Mouse (Mus musculus): ENCODE measurements at regions not wholly inside any gene's neighbourhood (a gene's known extent, or its start where the extent isn't known, plus 50 kb on each side); places are given as distances from the start of the nearest gene placed in this dataset.

DNA sequence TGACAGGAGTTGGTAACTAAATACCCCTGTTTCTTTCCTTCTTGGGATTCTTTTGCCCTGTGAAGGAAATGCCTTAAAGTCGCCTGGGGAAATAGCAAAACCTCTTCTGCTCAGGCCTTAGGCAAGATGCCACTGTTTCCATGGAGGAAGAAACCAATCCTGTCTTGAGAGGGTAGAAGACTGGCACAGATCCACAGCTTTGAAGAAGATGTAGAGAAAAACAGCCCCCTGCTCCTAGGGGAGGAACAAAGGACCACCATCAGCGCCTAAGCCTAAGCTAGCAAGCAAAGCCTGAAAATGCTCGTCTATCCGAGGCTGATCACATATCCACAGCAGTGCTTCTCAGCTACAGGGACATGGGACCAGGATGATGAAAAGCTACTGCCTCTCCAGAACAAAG lies 268.0 kb upstream of the Tank start:
- 67% methylated on average over 4 of the region's 4 CpGs for WGBS
- Histone ChIP-seq H3K36me3 (no peaks in the 10 kb centered on the region), H3K9me3 (replicated peaks) (no peaks in the 10 kb centered on the region), H3K4me3 (no peak overlapping the region), H3K4me1 (no peaks in the 10 kb centered on the region), H3K27ac (replicated peaks) (no peak overlapping the region), H3K27me3 (ENCODE audit: low read depth, poor library complexity, severe bottlenecking) (peaks cover 19% of the 10 kb centered on the region)
- no peak for DNase-seq (ENCODE audit: low spot score)

DNA sequence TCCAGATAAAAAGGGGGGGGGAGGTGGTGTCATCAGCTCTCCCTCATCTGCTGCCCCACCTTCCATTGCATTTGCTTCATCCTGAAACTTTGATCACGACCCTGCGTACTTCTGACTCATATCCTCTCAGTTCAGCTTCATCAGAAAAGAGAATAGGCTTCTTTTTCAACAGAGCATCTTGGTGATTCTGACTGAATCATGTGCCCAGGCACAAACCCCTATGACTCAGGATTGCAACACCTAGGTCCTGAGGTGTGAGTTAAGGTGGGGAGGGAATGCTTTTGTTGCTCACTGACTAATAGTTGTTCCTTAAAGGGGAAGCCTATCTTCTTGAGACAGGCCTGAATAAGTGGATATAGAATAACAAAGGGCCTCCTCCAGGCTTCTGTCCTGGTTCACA lies 269.2 kb upstream of the Tank start:
- DNase-seq (ENCODE audit: low spot score), result no peak
- 88% methylated on average over 2 of the region's 2 CpGs for WGBS
- Histone ChIP-seq H3K4me3 (no peak overlapping the region), H3K27me3 (ENCODE audit: low read depth, poor library complexity, severe bottlenecking) (peaks cover 8% of the 10 kb centered on the region; the same call in 1 of the 2 replicates), H3K4me1 (no peaks in the 10 kb centered on the region), H3K27ac (replicated peaks) (no peak overlapping the region), H3K36me3 (no peaks in the 10 kb centered on the region), H3K9me3 (replicated peaks) (no peaks in the 10 kb centered on the region)

GRCm38 (mm10) chr2:61297135-61297534 lies 281.2 kb upstream of the Tank start:
- DNase-seq (ENCODE audit: low spot score), result no peak
- no peak overlapping the region for H3K27ac ChIP-seq (replicated peaks)
- no peaks in the 10 kb centered on the region for H3K4me1 ChIP-seq
- no peaks in the 10 kb centered on the region for H3K36me3 ChIP-seq
- H3K9me3 ChIP-seq (replicated peaks), result no peaks in the 10 kb centered on the region
- WGBS, result 80% methylated on average over 5 of the region's 5 CpGs
- no peak overlapping the region for H3K4me3 ChIP-seq
- H3K27me3 ChIP-seq (ENCODE audit: low read depth, poor library complexity, severe bottlenecking), result no peaks in the 10 kb centered on the region

- 89% methylated on average over 6 of the region's 6 CpGs for WGBS
- no peaks in the 10 kb centered on the region for H3K4me1 ChIP-seq
Measured at GRCm38 (mm10) chr2:61296606-61297005, 281.8 kb upstream of the Tank start.

GRCm38 (mm10) chr2:61295261-61295964 lies 283.0 kb upstream of the Tank start:
- Histone ChIP-seq H3K4me3 (no peak overlapping the region), H3K4me1 (no peaks in the 10 kb centered on the region), H3K27ac (replicated peaks) (no peak overlapping the region), H3K27me3 (ENCODE audit: low read depth, poor library complexity, severe bottlenecking) (no peaks in the 10 kb centered on the region), H3K36me3 (no peaks in the 10 kb centered on the region), H3K9me3 (replicated peaks) (no peaks in the 10 kb centered on the region)
- WGBS, result 70% methylated on average over 6 of the region's 6 CpGs
- no peak for DNase-seq (ENCODE audit: low spot score)

More at GRCm38 (mm10) chr2:61296606-61297005, 281.8 kb upstream of the Tank start:
- no peaks in the 10 kb centered on the region for H3K27me3 ChIP-seq (ENCODE audit: low read depth, poor library complexity, severe bottlenecking)
- DNase-seq (ENCODE audit: low spot score), result no peak
- H3K27ac ChIP-seq (replicated peaks), result no peak overlapping the region
- no peak overlapping the region for H3K4me3 ChIP-seq
- no peaks in the 10 kb centered on the region for H3K9me3 ChIP-seq (replicated peaks)
- no peaks in the 10 kb centered on the region for H3K36me3 ChIP-seq

GRCm38 (mm10) chr2:61288246-61288645 lies 290.1 kb upstream of the Tank start:
- no peaks in the 10 kb centered on the region for H3K4me1 ChIP-seq
- DNase-seq (ENCODE audit: low spot score), result no peak
- no peaks in the 10 kb centered on the region for H3K36me3 ChIP-seq
- no peak overlapping the region for H3K27ac ChIP-seq (replicated peaks)
- 77% methylated on average over 2 of the region's 2 CpGs for WGBS
- no peaks in the 10 kb centered on the region for H3K9me3 ChIP-seq (replicated peaks)
- no peak overlapping the region for H3K4me3 ChIP-seq
- H3K27me3 ChIP-seq (ENCODE audit: low read depth, poor library complexity, severe bottlenecking), result no peaks in the 10 kb centered on the region

- no peaks in the 10 kb centered on the region for H3K27me3 ChIP-seq (ENCODE audit: low read depth, poor library complexity, severe bottlenecking)
- H3K4me3 ChIP-seq, result no peak overlapping the region
- no peaks in the 10 kb centered on the region for H3K4me1 ChIP-seq
- H3K9me3 ChIP-seq (replicated peaks), result no peaks in the 10 kb centered on the region
- DNase-seq (ENCODE audit: low spot score), result no peak
- WGBS, result 94% methylated on average over 6 of the region's 6 CpGs
- H3K27ac ChIP-seq (replicated peaks), result no peak overlapping the region
- no peaks in the 10 kb centered on the region for H3K36me3 ChIP-seq
Measured at GRCm38 (mm10) chr2:61284706-61285105, 293.7 kb upstream of the Tank start.

DNA sequence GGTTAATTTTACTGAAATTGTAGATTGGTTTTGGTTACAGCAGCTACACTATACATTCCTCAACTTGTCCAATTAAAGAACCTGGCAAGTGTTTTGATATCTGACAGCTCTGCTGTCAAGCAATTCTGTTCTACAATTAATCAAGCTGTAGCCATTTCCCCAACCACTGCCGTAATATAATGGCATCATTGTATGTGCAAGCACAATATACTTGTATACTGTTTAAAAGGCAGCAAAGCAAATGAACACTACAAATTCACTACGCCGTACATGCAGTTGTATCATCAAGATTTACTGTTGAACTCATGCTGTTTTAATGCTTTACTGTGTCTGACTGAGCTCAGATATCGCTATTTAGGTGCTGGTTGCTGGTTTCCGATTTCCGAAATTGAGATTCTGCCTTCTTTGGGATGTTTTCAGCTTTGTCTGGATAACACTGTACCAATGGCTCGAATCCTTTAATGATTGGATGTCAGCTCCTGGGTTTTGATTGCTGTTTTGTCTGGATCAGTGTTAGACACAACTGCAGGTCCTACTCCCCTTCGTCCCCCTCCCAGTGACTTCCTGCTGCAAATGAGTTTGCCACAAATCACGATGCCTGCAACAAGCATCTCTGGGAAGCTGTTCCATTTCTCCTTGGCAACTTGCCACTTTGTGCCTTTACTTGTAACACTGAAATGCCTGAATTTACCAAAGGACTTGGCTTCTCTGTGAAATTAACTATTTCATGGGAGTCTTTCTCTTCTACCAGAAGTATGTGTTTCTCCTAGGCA lies 294.4 kb upstream of the Tank start:
- no peak overlapping the region for H3K4me3 ChIP-seq
- no peak overlapping the region for H3K27ac ChIP-seq (replicated peaks)
- DNase-seq (ENCODE audit: low spot score), result no peak
- 88% methylated on average over 9 of the region's 9 CpGs for WGBS
- no peaks in the 10 kb centered on the region for H3K9me3 ChIP-seq (replicated peaks)
- H3K27me3 ChIP-seq (ENCODE audit: low read depth, poor library complexity, severe bottlenecking), result no peaks in the 10 kb centered on the region
- no peaks in the 10 kb centered on the region for H3K36me3 ChIP-seq
- no peaks in the 10 kb centered on the region for H3K4me1 ChIP-seq

GRCm38 (mm10) chr2:61272721-61273120 lies 305.7 kb upstream of the Tank start:
- Histone ChIP-seq H3K4me3 (no peak overlapping the region), H3K9me3 (replicated peaks) (no peaks in the 10 kb centered on the region), H3K36me3 (no peaks in the 10 kb centered on the region), H3K4me1 (no peaks in the 10 kb centered on the region), H3K27ac (replicated peaks) (no peak overlapping the region), H3K27me3 (ENCODE audit: low read depth, poor library complexity, severe bottlenecking) (peaks cover 8% of the 10 kb centered on the region; the same call in 1 of the 2 replicates)
- 90% methylated on average over 5 of the region's 5 CpGs for WGBS
- no peak for DNase-seq (ENCODE audit: low spot score)

GRCm38 (mm10) chr2:61267706-61268105 lies 304.7 kb upstream of the Rbms1 start:
- Histone ChIP-seq H3K27me3 (ENCODE audit: low read depth, poor library complexity, severe bottlenecking) (peaks cover 21% of the 10 kb centered on the region), H3K9me3 (replicated peaks) (no peaks in the 10 kb centered on the region), H3K36me3 (no peaks in the 10 kb centered on the region), H3K27ac (replicated peaks) (no peak overlapping the region), H3K4me3 (no peak overlapping the region), H3K4me1 (peaks cover 18% of the 10 kb centered on the region)
- DNase-seq (ENCODE audit: low spot score), result no peak
- 89% methylated on average over 3 of the region's 3 CpGs for WGBS

DNA sequence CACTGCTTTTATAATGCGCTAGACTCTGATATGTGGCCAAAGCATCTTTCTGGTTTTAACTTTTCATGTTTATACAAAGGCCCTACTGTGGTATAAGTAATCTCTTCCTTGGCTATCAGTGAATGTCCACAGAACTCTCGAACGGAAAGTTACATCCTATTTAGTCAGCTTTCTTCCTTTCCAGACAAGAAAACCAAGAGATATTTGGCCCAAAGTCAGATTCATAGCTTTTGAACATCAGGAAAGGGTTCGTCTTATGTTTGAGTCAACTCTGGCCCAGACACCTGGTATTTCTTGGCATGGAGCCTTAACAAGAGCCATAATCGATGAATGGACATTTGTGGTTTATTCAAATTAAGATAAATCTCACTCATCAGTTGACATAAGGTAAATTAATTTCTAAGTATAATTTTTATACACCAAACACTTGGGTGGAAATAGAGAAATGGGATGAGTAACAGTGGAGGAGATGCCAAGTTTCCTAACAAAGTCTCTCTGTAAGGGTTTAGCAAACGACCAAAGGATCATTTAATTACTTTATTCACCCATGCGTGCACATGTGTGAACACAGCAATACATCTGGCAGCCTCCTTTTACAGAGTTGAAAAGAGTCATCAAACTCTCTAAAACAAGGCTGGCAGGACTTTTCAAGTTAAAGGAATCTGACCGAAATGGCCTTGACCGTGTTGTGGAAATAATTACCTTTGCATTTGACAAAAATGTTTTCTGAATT lies 287.2 kb upstream of the Rbms1 start:
- 75% methylated on average over 9 of the region's 9 CpGs for WGBS
- no peaks in the 10 kb centered on the region for H3K9me3 ChIP-seq (replicated peaks)
- no peak for DNase-seq (ENCODE audit: low spot score)
- H3K4me1 ChIP-seq, result peaks cover 11% of the 10 kb centered on the region
- H3K36me3 ChIP-seq, result no peaks in the 10 kb centered on the region
- no peak overlapping the region for H3K4me3 ChIP-seq
- H3K27me3 ChIP-seq (ENCODE audit: low read depth, poor library complexity, severe bottlenecking), result peaks cover 6% of the 10 kb centered on the region; the same call in 1 of the 2 replicates
- H3K27ac ChIP-seq (replicated peaks), result no peak overlapping the region

DNA sequence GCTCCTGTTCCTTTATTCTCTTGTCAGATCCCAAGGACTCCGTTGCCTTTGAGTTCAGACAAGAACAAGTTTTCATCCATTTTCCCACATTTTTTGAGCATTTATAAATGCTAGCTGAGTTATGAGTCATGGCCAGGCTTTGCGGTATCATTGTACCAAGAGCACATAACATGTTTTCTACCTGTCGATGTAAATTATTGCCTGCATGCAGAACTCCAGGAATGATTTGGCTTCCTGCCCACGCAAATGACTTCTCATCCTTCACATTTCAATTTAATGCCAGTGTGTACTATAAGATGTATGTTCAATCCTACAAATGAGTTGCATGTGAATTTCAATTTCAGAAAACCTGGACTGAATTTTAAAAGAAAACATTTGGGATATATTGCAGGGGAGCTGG lies 285.0 kb upstream of the Rbms1 start:
- H3K27ac ChIP-seq (replicated peaks), result no peak overlapping the region
- DNase-seq (ENCODE audit: low spot score), result no peak
- peaks cover 11% of the 10 kb centered on the region for H3K4me1 ChIP-seq
- peaks cover 6% of the 10 kb centered on the region; the same call in 1 of the 2 replicates for H3K27me3 ChIP-seq (ENCODE audit: low read depth, poor library complexity, severe bottlenecking)
- H3K4me3 ChIP-seq, result no peak overlapping the region
- H3K9me3 ChIP-seq (replicated peaks), result no peaks in the 10 kb centered on the region
- 92% methylated on average over 4 of the region's 4 CpGs for WGBS
- H3K36me3 ChIP-seq, result no peaks in the 10 kb centered on the region

- DNase-seq (ENCODE audit: low spot score), result no peak
Measured at GRCm38 (mm10) chr2:61247336-61247735, 284.3 kb upstream of the Rbms1 start.

More at GRCm38 (mm10) chr2:61247336-61247735, 284.3 kb upstream of the Rbms1 start:
- Histone ChIP-seq H3K36me3 (no peaks in the 10 kb centered on the region), H3K4me1 (peaks cover 11% of the 10 kb centered on the region), H3K4me3 (no peak overlapping the region), H3K27me3 (ENCODE audit: low read depth, poor library complexity, severe bottlenecking) (peaks cover 6% of the 10 kb centered on the region; the same call in 1 of the 2 replicates), H3K27ac (replicated peaks) (no peak overlapping the region), H3K9me3 (replicated peaks) (no peaks in the 10 kb centered on the region)
- WGBS, result 55% methylated on average over 2 of the region's 2 CpGs
